Mouse (Mus musculus): Measurements from ENCODE around the gene Lrsam1.
"Not testable (repeated sequence)": the region's sequence is repeated elsewhere in the genome, so short reads cannot be mapped to it uniquely, and the experiment has no call there.

Lrsam1 gene

GRCm38 (mm10) chr2:32961192-32961995 is at the start of gene Lrsam1, which contains the start of gene Rpl12:
Gene Lrsam1 (minus strand): TSS chr2:32961614.
Gene Rpl12 (plus strand): TSS chr2:32961559.
- peak; percentile 83 for DNase-seq (ENCODE audit: low read depth, low spot score)

GRCm38 (mm10) chr2:33009055-33009454 is 47.6 kb upstream of the Lrsam1 start:
- not testable (repeated sequence) for DNase-seq (ENCODE audit: low read depth, low spot score)

- DNase-seq (ENCODE audit: low read depth, low spot score), result no peak
These were observed 43.6 kb upstream of the Lrsam1 start for GRCm38 (mm10) chr2:33005041-33005440.

GRCm38 (mm10) chr2:33002144-33002543 is 40.7 kb upstream of the Lrsam1 start:
- no peak for DNase-seq (ENCODE audit: low read depth, low spot score)

- DNase-seq (ENCODE audit: low read depth, low spot score), result no peak
These were observed 38.3 kb upstream of the Lrsam1 start for GRCm38 (mm10) chr2:32999752-33000151.

- DNase-seq (ENCODE audit: low read depth, low spot score), result no peak
These were observed 36.4 kb upstream of the Lrsam1 start for GRCm38 (mm10) chr2:32997792-32998191.

- DNase-seq (ENCODE audit: low read depth, low spot score), result no peak
These were observed 35.7 kb upstream of the Lrsam1 start for GRCm38 (mm10) chr2:32997081-32997480.

GRCm38 (mm10) chr2:32992130-32992529 is 30.7 kb upstream of the Lrsam1 start:
- no peak for DNase-seq (ENCODE audit: low read depth, low spot score)

- DNase-seq (ENCODE audit: low read depth, low spot score), result no peak
These were observed 28.9 kb upstream of the Lrsam1 start for GRCm38 (mm10) chr2:32990167-32990832.

GRCm38 (mm10) chr2:32989376-32989775 is 28.0 kb upstream of the Lrsam1 start:
- no peak for DNase-seq (ENCODE audit: low read depth, low spot score)

- no peak for DNase-seq (ENCODE audit: low read depth, low spot score)
These were observed 24.4 kb upstream of the Lrsam1 start for GRCm38 (mm10) chr2:32985844-32986243.

GRCm38 (mm10) chr2:32983617-32984016 is 22.2 kb upstream of the Lrsam1 start:
- DNase-seq (ENCODE audit: low read depth, low spot score), result no peak

GRCm38 (mm10) chr2:32982700-32983099 is 21.3 kb upstream of the Lrsam1 start:
- no peak for DNase-seq (ENCODE audit: low read depth, low spot score)

GRCm38 (mm10) chr2:32981725-32982271 is 20.4 kb upstream of the Lrsam1 start, which contains the start of gene Slc2a8:
Gene Slc2a8 (minus strand): TSS chr2:32982083.
- DNase-seq (ENCODE audit: low read depth, low spot score), result peak; percentile 82

- DNase-seq (ENCODE audit: low read depth, low spot score), result no peak
These were observed 19.9 kb upstream of the Lrsam1 start for GRCm38 (mm10) chr2:32981281-32981680.

- DNase-seq (ENCODE audit: low read depth, low spot score), result no peak
These were observed 18.3 kb upstream of the Lrsam1 start for GRCm38 (mm10) chr2:32979675-32980074.

- DNase-seq (ENCODE audit: low read depth, low spot score), result no peak
These were observed 17.3 kb upstream of the Lrsam1 start for GRCm38 (mm10) chr2:32978675-32979074.

- no peak for DNase-seq (ENCODE audit: low read depth, low spot score)
These were observed 15.7 kb upstream of the Lrsam1 start for GRCm38 (mm10) chr2:32977114-32977513.

GRCm38 (mm10) chr2:32974216-32974615 is 12.8 kb upstream of the Lrsam1 start:
- no peak for DNase-seq (ENCODE audit: low read depth, low spot score)

- no peak for DNase-seq (ENCODE audit: low read depth, low spot score)
These were observed 9.8 kb upstream of the Lrsam1 start for GRCm38 (mm10) chr2:32971235-32971634.

GRCm38 (mm10) chr2:32969326-32969725 is 7.9 kb upstream of the Lrsam1 start:
- DNase-seq (ENCODE audit: low read depth, low spot score), result no peak

- no peak for DNase-seq (ENCODE audit: low read depth, low spot score)
These were observed 6.7 kb upstream of the Lrsam1 start for GRCm38 (mm10) chr2:32968024-32968614.

All from brain, embryonic 18.5 days (tissue).